Mouse (Mus musculus): ENCODE measurements around the gene P2rx7. TPM values are rescaled to one million over a fixed set of nuclear protein-coding genes. Genes with fewer than 3 reads are reported as not detected.

P2rx7 gene
- total and polyA plus RNA-seq, 3 experiments, result 2.8 to 7.2 (median 3.1) TPM

DNA sequence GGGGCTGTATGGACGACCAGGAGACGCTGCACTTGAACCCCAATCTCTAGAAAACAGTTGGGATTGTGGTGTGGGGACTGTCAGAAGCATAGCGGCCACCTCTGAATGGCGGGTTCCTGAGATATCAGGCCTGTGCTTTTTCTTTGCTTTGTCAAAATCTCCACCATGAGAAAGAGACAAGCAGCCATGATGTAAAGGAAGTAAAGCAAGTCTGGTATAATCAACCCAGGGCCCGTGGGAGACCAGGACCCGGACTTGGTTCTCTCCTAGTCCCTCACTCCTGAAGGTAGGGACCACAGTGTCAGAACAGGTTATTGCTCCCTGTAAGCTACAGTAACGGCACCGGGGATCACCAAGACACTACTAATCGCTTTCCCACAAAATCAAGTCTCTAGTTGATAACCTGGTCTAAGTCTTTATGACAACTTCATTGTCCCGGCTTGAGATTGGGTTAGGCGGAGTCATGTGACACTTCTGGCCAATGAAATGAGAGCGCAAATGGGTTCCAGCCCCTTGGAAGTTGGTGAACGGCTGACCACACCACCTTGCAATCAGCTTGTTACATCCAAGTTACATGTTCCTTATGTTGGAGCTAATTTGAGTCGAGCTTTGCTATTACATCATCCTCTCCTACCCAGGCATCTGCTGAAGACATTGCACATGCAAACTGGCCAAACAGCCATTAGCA is 18.0 kb upstream of the P2rx7 start:
- Histone ChIP-seq H3K4me3 (no peak overlapping the region), H3K27ac (no peak overlapping the region), H3K36me3 (ENCODE audit: control insufficient read depth, insufficient read depth, low read length) (no peaks in the 10 kb centered on the region), H3K4me1 (ENCODE audit: control insufficient read depth, insufficient read depth, low read length) (peaks cover 12% of the 10 kb centered on the region), H3K79me2 (replicated peaks; ENCODE audit: control insufficient read depth, insufficient read depth, low read length) (no peaks in the 10 kb centered on the region), H3K27me3 (ENCODE audit: control insufficient read depth, insufficient read depth, low read length) (no peaks in the 10 kb centered on the region), H3K9ac (ENCODE audit: low read depth, low read length) (no peak overlapping the region)
- TF ChIP-seq EP300 (IDR thresholded peaks at IDR 0.05; ENCODE audit: insufficient read depth, low read depth, low read length) (no peak), CTCF (IDR thresholded peaks at IDR 0.05) (no peak), POLR2A (IDR thresholded peaks at IDR 0.05; ENCODE audit: insufficient read depth, low read depth, low read length) (no peak)
- DNase-seq, result no peak
- 79% methylated on average over 14 of the region's 14 CpGs for WGBS
- intact Hi-C loops (cut with DNase I), result loop anchor here (2.0 to 5.0 kb wide), 3 partner anchors 79 to 225 kb away; no protein-coding TSS in a partner anchor

DNA sequence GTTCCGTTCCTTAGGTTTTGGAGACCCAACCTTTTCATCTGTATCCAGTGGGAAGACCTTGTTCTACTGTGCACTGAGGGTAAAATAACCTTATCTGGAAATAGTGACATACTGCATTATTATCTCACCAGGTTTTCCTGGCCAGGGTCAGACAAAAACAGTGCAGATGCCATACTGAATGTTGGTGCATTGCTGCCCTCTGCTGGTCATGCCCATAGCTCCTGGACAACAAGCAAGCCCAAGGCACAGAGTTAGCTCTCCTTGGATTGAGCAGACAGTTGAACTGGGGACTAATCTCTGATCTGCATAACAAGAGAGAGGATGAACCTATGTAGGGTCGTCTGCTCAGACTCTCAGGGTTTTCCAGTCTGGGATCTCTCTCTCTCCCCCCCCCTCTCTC is 16.5 kb upstream of the P2rx7 start:
- intact Hi-C loops (cut with DNase I), result loop anchor here (2.0 to 5.0 kb wide), 3 partner anchors 80 to 226 kb away; no protein-coding TSS in a partner anchor
- no peaks in the 10 kb centered on the region for H3K36me3 ChIP-seq (ENCODE audit: control insufficient read depth, insufficient read depth, low read length)
- no peaks in the 10 kb centered on the region for H3K79me2 ChIP-seq (replicated peaks; ENCODE audit: control insufficient read depth, insufficient read depth, low read length)
- DNase-seq, result peak; percentile 86 to 90
- peaks cover 5% of the 10 kb centered on the region for H3K4me1 ChIP-seq (ENCODE audit: control insufficient read depth, insufficient read depth, low read length)
- peak overlapping the region; percentile 75 for H3K27ac ChIP-seq
- no peak overlapping the region for H3K4me3 ChIP-seq
- H3K27me3 ChIP-seq (ENCODE audit: control insufficient read depth, insufficient read depth, low read length), result no peaks in the 10 kb centered on the region; the same call in 1 of the 2 replicates
- TF ChIP-seq CTCF (IDR thresholded peaks at IDR 0.05) (peak; percentile 86), EP300 (IDR thresholded peaks at IDR 0.05; ENCODE audit: insufficient read depth, low read depth, low read length) (peak; percentile 99), POLR2A (IDR thresholded peaks at IDR 0.05; ENCODE audit: insufficient read depth, low read depth, low read length) (no peak)
- WGBS, result 14% methylated on average over 2 of the region's 2 CpGs
- no peak overlapping the region for H3K9ac ChIP-seq (ENCODE audit: low read depth, low read length)

DNA sequence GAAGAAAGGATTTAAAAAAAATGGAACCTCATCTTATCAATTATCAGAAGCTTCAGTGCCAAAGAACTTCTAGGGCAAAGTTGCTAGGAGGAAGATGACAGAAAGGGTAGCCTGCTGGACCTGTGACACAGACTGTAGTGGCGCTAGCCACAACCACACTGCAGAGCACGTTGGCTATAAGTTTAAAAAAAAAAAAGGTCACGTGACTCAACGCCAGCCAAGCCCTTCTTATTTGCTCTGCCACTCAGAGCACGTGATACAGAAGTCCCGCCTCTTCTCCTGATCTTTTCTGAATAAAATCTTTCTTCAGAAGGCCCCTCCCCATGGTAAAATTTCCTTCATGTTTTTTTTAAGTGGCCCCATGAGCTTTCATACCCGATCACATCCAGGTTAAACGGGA is 8.5 kb upstream of the P2rx7 start:
- Histone ChIP-seq H3K79me2 (replicated peaks; ENCODE audit: control insufficient read depth, insufficient read depth, low read length) (no peaks in the 10 kb centered on the region), H3K27ac (no peak overlapping the region), H3K4me3 (no peak overlapping the region), H3K4me1 (ENCODE audit: control insufficient read depth, insufficient read depth, low read length) (0 out of 2 replicates have a peak, but pooled peaks cover 1% of the 10 kb centered on the region), H3K36me3 (ENCODE audit: control insufficient read depth, insufficient read depth, low read length) (no peaks in the 10 kb centered on the region), H3K27me3 (ENCODE audit: control insufficient read depth, insufficient read depth, low read length) (no peaks in the 10 kb centered on the region; the same call in 1 of the 2 replicates), H3K9ac (ENCODE audit: low read depth, low read length) (no peak overlapping the region)
- WGBS, result 85% methylated on average over 8 of the region's 8 CpGs
- no peak for TF ChIP-seq CTCF (IDR thresholded peaks at IDR 0.05)
- TF ChIP-seq EP300 (IDR thresholded peaks at IDR 0.05; ENCODE audit: insufficient read depth, low read depth, low read length), result no peak
- TF ChIP-seq POLR2A (IDR thresholded peaks at IDR 0.05; ENCODE audit: insufficient read depth, low read depth, low read length), result no peak
- intact Hi-C loops (cut with DNase I), result no loop called here
- no peak for DNase-seq

DNA sequence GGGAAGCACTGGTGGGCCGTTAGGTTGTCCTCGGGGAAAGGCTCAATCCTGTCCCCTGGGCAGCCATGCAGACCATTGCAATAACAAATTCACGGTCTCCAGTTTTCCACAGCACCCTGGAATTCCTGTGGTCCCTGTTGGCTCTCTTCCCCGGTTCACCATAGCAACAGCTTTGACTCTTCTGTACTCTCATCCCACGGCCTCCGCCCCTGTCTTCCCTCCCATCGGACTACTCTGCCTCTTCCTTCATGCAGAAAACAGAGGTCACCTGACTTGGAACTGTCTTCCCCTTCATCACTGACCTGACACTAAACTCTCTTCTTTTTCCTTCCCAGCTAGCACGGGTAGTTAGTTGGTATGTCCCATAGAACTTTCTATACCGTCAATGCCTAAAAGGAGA is 7.4 kb upstream of the P2rx7 start:
- Histone ChIP-seq H3K27ac (no peak overlapping the region), H3K4me3 (no peak overlapping the region), H3K79me2 (replicated peaks; ENCODE audit: control insufficient read depth, insufficient read depth, low read length) (no peaks in the 10 kb centered on the region), H3K9ac (ENCODE audit: low read depth, low read length) (no peak overlapping the region), H3K4me1 (ENCODE audit: control insufficient read depth, insufficient read depth, low read length) (0 out of 2 replicates have a peak, but pooled peaks cover 1% of the 10 kb centered on the region), H3K36me3 (ENCODE audit: control insufficient read depth, insufficient read depth, low read length) (no peaks in the 10 kb centered on the region), H3K27me3 (ENCODE audit: control insufficient read depth, insufficient read depth, low read length) (no peaks in the 10 kb centered on the region; the same call in 1 of the 2 replicates)
- no peak for TF ChIP-seq EP300 (IDR thresholded peaks at IDR 0.05; ENCODE audit: insufficient read depth, low read depth, low read length)
- no peak for TF ChIP-seq POLR2A (IDR thresholded peaks at IDR 0.05; ENCODE audit: insufficient read depth, low read depth, low read length)
- no peak for TF ChIP-seq CTCF (IDR thresholded peaks at IDR 0.05)
- intact Hi-C loops (cut with DNase I), result no loop called here
- WGBS, result 63% methylated on average over 9 of the region's 9 CpGs
- no peak for DNase-seq

DNA sequence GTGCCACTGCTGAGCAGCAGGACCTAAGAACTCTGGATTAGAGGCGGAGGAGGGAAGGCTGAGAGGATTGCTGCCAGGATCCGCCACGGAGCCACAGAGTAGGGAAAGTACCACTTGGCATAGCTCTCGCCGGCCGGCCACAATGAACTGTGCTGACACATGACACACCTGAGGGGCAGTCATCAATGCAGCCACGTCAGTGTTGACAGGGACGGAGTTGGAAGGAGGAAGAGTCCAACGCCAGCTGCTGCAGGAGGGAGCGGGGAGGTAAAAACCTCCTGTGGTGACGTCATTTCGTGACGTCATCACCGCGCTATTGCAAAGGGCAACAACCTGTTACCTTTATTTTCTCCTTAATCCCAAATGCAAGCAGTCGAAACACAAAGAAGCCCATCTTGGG is 6.8 kb upstream of the P2rx7 start:
- TF ChIP-seq CTCF (IDR thresholded peaks at IDR 0.05), result no peak
- no peak for TF ChIP-seq EP300 (IDR thresholded peaks at IDR 0.05; ENCODE audit: insufficient read depth, low read depth, low read length)
- TF ChIP-seq POLR2A (IDR thresholded peaks at IDR 0.05; ENCODE audit: insufficient read depth, low read depth, low read length), result no peak
- no peak overlapping the region for H3K9ac ChIP-seq (ENCODE audit: low read depth, low read length)
- WGBS, result 22% methylated on average over 16 of the region's 16 CpGs
- H3K4me1 ChIP-seq (ENCODE audit: control insufficient read depth, insufficient read depth, low read length), result 0 out of 2 replicates have a peak, but pooled peaks cover 1% of the 10 kb centered on the region
- H3K36me3 ChIP-seq (ENCODE audit: control insufficient read depth, insufficient read depth, low read length), result no peaks in the 10 kb centered on the region
- no peaks in the 10 kb centered on the region for H3K27me3 ChIP-seq (ENCODE audit: control insufficient read depth, insufficient read depth, low read length)
- intact Hi-C loops (cut with DNase I), result no loop called here
- H3K79me2 ChIP-seq (replicated peaks; ENCODE audit: control insufficient read depth, insufficient read depth, low read length), result no peaks in the 10 kb centered on the region
- DNase-seq, result no peak
- no peak overlapping the region for H3K4me3 ChIP-seq
- H3K27ac ChIP-seq, result no peak overlapping the region

DNA sequence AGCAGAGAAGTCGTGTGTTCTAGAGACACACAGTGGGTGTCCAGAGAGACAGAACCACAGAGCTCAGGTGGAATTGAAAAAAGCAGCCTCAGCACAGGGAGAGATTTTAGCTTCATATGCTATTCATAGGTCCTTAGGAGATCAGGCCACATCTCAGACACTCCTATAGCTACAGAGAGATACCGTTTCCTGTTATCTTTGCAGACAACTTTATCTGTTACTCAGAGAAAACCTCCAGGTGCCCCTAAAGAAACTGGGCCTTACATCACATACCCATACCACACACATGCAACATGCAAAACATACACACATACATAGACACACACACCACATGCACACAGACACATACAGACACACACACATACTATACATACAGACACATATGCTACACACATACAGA is 5.4 kb upstream of the P2rx7 start:
- Histone ChIP-seq H3K27me3 (ENCODE audit: control insufficient read depth, insufficient read depth, low read length) (no peaks in the 10 kb centered on the region), H3K4me3 (no peak overlapping the region), H3K4me1 (ENCODE audit: control insufficient read depth, insufficient read depth, low read length) (0 out of 2 replicates have a peak, but pooled peaks cover 1% of the 10 kb centered on the region), H3K27ac (no peak overlapping the region), H3K9ac (ENCODE audit: low read depth, low read length) (no peak overlapping the region), H3K79me2 (replicated peaks; ENCODE audit: control insufficient read depth, insufficient read depth, low read length) (no peaks in the 10 kb centered on the region), H3K36me3 (ENCODE audit: control insufficient read depth, insufficient read depth, low read length) (no peaks in the 10 kb centered on the region)
- no peak for DNase-seq
- no peak for TF ChIP-seq EP300 (IDR thresholded peaks at IDR 0.05; ENCODE audit: insufficient read depth, low read depth, low read length)
- TF ChIP-seq POLR2A (IDR thresholded peaks at IDR 0.05; ENCODE audit: insufficient read depth, low read depth, low read length), result no peak
- no peak for TF ChIP-seq CTCF (IDR thresholded peaks at IDR 0.05)
- intact Hi-C loops (cut with DNase I), result no loop called here
- 66% methylated on average over 2 of the region's 2 CpGs for WGBS

All from heart, adult 2 months (tissue).